Mouse (Mus musculus): ENCODE results near the gene Arl6ip5. TPM values are rescaled to one million over a fixed set of nuclear protein-coding genes. Genes with fewer than 3 reads are reported as not detected.
"Not testable (repeated sequence)": the region's sequence is repeated elsewhere in the genome, so short reads cannot be mapped to it uniquely, and the experiment has no call there.

The Arl6ip5 gene
- polyA plus RNA-seq, 1 experiment from 2014 or later, result 65.3 TPM

DNA sequence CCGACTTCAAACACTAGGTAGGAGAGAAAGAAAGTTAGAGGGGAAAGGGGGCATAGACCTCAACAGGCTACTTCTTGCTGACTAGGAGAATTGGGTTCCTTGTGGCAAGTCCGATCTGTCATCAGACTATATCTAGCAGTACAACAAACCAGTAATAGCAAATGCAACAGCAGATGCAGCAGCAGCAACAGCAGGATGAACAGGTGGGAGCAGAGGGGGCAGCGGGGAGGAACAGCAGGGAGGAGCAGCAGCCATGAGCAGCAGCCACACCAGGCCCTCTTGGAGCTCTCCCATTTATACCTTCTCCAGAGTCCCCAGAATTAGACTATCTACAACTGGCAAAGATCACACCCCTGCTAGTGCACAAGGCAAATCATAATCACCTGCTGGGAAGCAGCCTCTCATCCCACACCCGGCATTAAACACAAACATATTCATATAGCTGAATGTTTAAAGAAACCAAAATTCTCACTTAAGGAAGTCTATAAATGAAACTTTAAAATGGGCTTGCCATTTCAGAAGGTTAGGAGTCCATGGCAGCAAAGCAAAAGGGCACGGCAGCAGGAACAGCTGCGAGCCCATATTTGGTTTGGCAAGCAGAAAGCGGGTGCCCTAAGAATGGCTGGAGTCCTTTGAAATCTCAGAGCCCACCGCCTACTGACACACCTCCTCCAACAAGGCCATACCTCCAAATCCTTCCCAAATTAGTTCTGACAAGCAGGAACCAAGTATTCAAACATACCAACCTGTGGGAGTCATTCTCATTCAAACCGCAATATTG is 16.8 kb downstream of the Arl6ip5 start:
- WGBS, result 94% methylated on average over 9 of the region's 9 CpGs

DNA sequence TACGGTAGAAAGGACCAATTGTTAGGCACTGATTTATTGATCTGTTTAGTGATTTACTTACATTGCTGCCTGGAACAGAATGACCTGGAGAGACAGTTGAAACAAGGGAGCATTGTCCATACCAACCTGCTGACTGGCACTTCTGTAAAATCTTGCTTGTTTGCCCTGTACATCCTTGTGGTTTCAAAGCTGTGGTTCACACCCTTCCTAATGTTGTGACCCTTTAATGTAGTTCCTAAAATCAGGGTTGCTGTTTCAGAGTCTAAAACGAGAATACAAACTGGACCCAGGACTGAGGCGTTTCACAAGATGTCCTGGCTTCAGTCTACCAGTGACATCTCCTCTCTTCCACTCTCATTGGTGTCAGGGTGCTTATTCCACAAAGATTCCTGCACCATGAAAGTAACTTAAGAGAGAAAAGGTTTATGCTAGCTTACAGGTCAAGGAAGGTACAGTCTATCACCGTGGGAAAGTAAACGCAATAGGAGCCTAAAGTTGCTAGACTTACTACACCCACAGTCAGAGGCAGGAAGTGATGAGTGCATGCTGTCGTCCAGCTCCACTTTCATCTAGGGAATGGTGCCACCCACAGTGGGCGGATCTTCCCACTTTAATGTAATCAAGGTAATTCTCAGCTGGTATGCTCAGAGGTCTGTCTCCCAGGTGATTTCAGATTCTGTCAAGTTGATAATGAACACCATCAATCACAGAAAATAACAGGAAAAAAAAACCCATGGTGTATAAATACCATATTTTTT is 24.6 kb downstream of the Arl6ip5 start:
- Histone ChIP-seq H3K9ac (no peak overlapping the region), H3K36me3 (replicated peaks) (peaks cover 26% of the 10 kb centered on the region), H3K4me3 (replicated peaks) (no peak overlapping the region), H3K27me3 (no peaks in the 10 kb centered on the region), H3K4me2 (no peak overlapping the region), H3K9me3 (0 out of 2 replicates have a peak, but pooled peaks cover 4% of the 10 kb centered on the region), H3K4me1 (no peaks in the 10 kb centered on the region), H3K27ac (no peak overlapping the region)
- ATAC-seq (ENCODE audit: low FRiP score), result no peak
- 93% methylated on average over 7 of the region's 7 CpGs for WGBS

More for the DNA sequence above, 16.8 kb downstream of the Arl6ip5 start:
- H3K4me3 ChIP-seq (replicated peaks), result no peak overlapping the region
- peaks cover 9% of the 10 kb centered on the region for H3K4me1 ChIP-seq
- no peak for ATAC-seq (ENCODE audit: low FRiP score)
- no peak overlapping the region for H3K4me2 ChIP-seq
- H3K36me3 ChIP-seq (replicated peaks), result peaks cover 24% of the 10 kb centered on the region
- H3K27me3 ChIP-seq, result no peaks in the 10 kb centered on the region
- no peaks in the 10 kb centered on the region for H3K9me3 ChIP-seq
- no peak overlapping the region for H3K27ac ChIP-seq
- H3K9ac ChIP-seq, result no peak overlapping the region

DNA sequence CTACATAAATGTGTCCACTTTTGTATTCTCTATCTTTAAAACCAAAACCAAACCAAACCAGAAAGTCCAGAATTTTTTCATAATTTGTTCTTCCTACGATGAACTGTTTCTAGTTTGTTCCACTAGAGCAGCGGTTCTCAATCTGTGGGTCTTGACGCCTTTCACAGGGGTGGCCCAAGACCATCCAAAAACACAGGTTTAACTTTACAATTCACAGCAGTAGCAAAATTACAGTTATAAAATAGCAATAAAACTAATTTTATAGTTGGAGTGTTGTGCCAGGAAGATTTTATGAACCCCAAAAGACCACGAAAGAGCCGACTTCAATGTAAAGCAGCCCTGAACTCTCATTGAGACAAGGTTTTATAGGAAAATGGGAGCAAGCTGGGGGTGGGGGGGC is 25.6 kb downstream of the Arl6ip5 start:
- H3K36me3 ChIP-seq (replicated peaks), result peaks cover 17% of the 10 kb centered on the region
- no peak for ATAC-seq (ENCODE audit: low FRiP score)
- H3K9ac ChIP-seq, result no peak overlapping the region
- H3K4me2 ChIP-seq, result no peak overlapping the region
- no peaks in the 10 kb centered on the region for H3K27me3 ChIP-seq
- 96% methylated on average over 5 of the region's 5 CpGs for WGBS
- no peaks in the 10 kb centered on the region for H3K4me1 ChIP-seq
- no peak overlapping the region for H3K4me3 ChIP-seq (replicated peaks)
- no peak overlapping the region for H3K27ac ChIP-seq
- H3K9me3 ChIP-seq, result 0 out of 2 replicates have a peak, but pooled peaks cover 4% of the 10 kb centered on the region

DNA sequence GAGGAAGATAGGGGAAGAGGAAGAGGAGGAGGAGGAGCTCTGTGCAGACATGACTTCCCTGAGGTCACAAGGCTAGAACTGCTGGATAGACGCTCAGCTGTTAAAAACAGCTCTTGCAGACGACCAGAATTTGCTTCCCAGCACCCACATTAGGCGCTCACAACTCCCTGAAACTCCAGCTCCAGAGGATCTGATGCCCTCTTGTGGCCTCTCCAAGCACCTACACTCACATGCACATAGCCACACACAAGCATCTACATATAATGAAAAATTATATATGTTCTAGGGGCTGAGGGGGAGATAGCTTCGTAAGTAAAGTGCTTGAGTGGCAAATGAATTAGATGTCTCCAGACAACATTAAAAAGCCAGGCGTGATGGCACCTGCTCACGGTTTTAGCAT is 28.9 kb downstream of the Arl6ip5 start:
- H3K9me3 ChIP-seq, result 0 out of 2 replicates have a peak, but pooled peaks cover 4% of the 10 kb centered on the region
- no peaks in the 10 kb centered on the region for H3K27me3 ChIP-seq
- no peak overlapping the region for H3K4me3 ChIP-seq (replicated peaks)
- no peaks in the 10 kb centered on the region for H3K4me1 ChIP-seq
- H3K27ac ChIP-seq, result no peak overlapping the region
- ATAC-seq (ENCODE audit: low FRiP score), result no peak
- H3K9ac ChIP-seq, result no peak overlapping the region
- whole genome bisulfite sequencing, result 91% methylated on average over 6 of the region's 6 CpGs
- no peaks in the 10 kb centered on the region; the same call in 1 of the 2 replicates for H3K36me3 ChIP-seq (replicated peaks)
- no peak overlapping the region for H3K4me2 ChIP-seq

DNA sequence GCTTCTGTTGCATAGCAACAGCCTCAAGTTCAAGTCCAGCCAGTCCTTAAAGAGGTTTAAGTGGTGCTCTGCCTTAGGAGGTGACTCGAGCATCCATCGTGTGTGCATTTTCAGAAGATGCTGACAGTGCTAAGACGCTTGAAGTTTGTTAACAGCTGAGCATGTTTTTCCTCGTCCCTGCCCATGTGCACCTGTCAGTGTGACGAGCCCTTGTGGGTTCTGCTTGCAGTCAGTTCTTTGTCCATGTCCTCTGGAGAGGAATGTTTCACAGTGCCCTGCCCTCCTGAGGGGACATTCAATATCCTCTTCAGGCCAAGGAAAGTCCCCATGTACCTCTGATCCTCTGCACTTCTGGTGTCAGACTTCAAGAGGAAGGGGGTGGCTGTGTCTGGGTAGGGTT is 29.6 kb downstream of the Arl6ip5 start:
- Histone ChIP-seq H3K9me3 (0 out of 2 replicates have a peak, but pooled peaks cover 4% of the 10 kb centered on the region), H3K27me3 (no peaks in the 10 kb centered on the region), H3K36me3 (replicated peaks) (no peaks in the 10 kb centered on the region), H3K4me3 (replicated peaks) (no peak overlapping the region), H3K4me1 (no peaks in the 10 kb centered on the region), H3K4me2 (no peak overlapping the region), H3K27ac (no peak overlapping the region), H3K9ac (no peak overlapping the region)
- 84% methylated on average over 5 of the region's 5 CpGs for WGBS
- ATAC-seq (ENCODE audit: low FRiP score), result no peak

DNA sequence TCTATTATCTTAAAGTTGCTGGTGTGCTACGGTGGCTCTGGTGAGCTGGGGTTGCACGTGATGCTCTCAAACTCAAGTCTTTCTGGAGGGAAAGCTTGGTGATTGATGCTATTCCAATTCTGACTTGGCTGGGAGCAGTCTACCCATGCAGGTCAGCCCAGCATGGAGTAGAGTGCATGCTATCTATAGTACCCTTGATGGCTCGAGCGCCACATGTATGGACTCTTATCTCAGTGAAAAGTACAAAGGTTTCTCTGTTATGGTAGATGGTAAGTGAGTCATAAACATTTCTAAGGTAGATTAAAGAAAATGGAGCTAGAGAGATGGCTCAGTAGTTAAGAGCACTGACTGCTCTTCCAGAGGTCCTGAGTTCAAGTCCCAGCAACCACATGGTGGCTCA is 32.0 kb downstream of the Arl6ip5 start:
- H3K27ac ChIP-seq, result no peak overlapping the region
- H3K9ac ChIP-seq, result no peak overlapping the region
- no peak for ATAC-seq (ENCODE audit: low FRiP score)
- H3K4me2 ChIP-seq, result no peak overlapping the region
- WGBS, result 92% methylated on average over 4 of the region's 4 CpGs
- no peaks in the 10 kb centered on the region for H3K36me3 ChIP-seq (replicated peaks)
- H3K4me1 ChIP-seq, result no peaks in the 10 kb centered on the region
- 0 out of 2 replicates have a peak, but pooled peaks cover 4% of the 10 kb centered on the region for H3K9me3 ChIP-seq
- H3K27me3 ChIP-seq, result no peaks in the 10 kb centered on the region
- H3K4me3 ChIP-seq (replicated peaks), result no peak overlapping the region

DNA sequence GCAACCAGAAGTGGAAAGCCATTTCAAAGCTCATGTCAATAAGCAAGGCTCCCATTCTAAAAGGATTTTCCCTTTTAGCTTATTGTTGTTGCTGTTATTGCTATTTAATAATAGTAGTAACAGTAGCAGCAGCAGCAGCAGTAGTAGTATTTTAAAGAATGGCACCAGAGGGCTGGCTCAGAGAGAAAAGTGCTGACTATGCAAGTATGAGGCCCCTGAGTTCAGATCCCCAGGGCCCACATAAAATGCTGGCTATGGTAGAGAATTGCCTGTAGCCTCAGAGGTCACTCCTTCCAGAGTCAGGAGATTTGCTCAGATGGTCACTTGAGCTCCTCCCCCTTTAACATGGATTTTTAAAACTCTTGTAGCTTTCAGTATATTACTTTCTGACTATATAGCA is 34.7 kb downstream of the Arl6ip5 start:
- no peaks in the 10 kb centered on the region for H3K27me3 ChIP-seq

DNA sequence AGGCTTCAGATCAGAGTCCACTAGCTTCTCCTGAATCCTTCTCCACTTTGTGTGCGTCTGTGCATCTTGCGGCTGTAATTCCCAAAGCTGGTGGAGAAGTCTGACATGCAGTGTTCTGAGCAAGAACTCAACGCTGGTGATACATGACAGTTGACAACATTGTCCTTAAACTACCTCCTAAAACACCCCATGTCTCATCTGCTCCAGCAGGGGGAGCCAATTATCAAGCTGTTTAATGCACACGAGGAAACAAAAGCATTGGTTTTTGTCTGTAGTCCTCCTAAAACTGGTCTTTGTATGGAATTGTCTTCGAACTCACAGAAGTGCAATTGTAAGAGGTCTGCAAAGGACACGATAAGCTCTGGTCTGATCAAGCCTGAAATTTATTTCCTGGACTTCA is 40.5 kb downstream of the Arl6ip5 start:
- H3K27me3 ChIP-seq, result no peaks in the 10 kb centered on the region
- no peak overlapping the region for H3K27ac ChIP-seq
- no peaks in the 10 kb centered on the region for H3K4me1 ChIP-seq
- H3K4me3 ChIP-seq (replicated peaks), result no peak overlapping the region
- H3K9me3 ChIP-seq, result no peaks in the 10 kb centered on the region
- 48% methylated on average over 6 of the region's 6 CpGs for WGBS
- no peak overlapping the region for H3K4me2 ChIP-seq
- H3K36me3 ChIP-seq (replicated peaks), result no peaks in the 10 kb centered on the region
- no peak for ATAC-seq (ENCODE audit: low FRiP score)
- H3K9ac ChIP-seq, result no peak overlapping the region

More for the DNA sequence above, 34.7 kb downstream of the Arl6ip5 start:
- H3K4me2 ChIP-seq, result no peak overlapping the region
- ATAC-seq (ENCODE audit: low FRiP score), result no peak
- H3K9me3 ChIP-seq, result no peaks in the 10 kb centered on the region
- no peaks in the 10 kb centered on the region for H3K4me1 ChIP-seq
- no peaks in the 10 kb centered on the region for H3K36me3 ChIP-seq (replicated peaks)
- no peak overlapping the region for H3K4me3 ChIP-seq (replicated peaks)
- H3K9ac ChIP-seq, result no peak overlapping the region
- H3K27ac ChIP-seq, result no peak overlapping the region

DNA sequence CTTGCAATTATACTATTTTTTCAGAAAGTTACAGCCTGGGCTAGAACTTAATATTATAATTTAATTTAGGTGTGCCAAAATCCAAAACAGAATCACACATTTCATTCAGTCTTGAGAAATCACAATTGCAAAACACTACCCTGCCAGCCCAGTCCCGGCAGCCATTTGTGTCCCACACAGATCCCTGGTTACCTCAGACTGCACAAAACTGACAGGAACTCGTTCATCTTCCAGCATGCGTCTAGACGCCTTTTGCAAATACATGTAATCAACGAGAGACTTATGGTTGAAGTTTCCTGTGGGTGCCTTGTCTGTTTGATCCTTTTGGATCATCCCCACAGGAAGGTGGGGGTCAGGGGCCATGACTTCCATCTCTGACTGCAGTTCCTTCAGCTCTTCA is 41.6 kb downstream of the Arl6ip5 start:
- Histone ChIP-seq H3K4me1 (no peaks in the 10 kb centered on the region), H3K4me3 (replicated peaks) (no peak overlapping the region), H3K9ac (no peak overlapping the region), H3K36me3 (replicated peaks) (no peaks in the 10 kb centered on the region), H3K27me3 (no peaks in the 10 kb centered on the region), H3K9me3 (no peaks in the 10 kb centered on the region), H3K27ac (no peak overlapping the region), H3K4me2 (no peak overlapping the region)
- 81% methylated on average over 5 of the region's 5 CpGs for WGBS
- no peak for ATAC-seq (ENCODE audit: low FRiP score)

DNA sequence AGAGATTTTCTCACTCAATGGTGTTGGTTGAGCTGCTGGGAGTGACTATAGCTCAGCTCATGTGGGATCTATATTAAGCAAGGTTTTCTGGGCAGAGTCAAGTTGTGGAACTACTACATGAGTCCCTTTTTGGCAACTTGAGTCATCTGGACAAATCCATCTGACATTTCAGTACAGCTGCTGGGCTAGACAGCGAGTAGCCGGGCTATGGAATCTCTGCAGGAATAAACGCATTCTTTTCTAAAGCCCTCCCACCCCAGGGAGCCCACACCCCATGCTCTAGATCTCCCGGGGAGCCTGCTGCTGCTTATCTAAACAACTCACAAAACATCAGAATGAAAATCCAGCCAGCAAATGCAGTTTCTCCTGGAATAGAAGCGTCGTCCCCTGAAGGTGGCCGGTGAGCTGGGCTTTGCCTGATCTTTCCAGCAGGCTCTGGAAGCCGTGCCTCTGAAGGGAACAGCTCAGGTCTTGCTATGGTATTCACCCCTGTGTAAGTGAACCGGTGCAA is 42.3 kb downstream of the Arl6ip5 start, which contains the start of gene Lmod3:
TSS of gene Lmod3 (minus strand) at position 49 of the 511 bp plus-strand sequence.
- H3K27me3 ChIP-seq, result no peaks in the 10 kb centered on the region
- H3K4me3 ChIP-seq (replicated peaks), result no peak within 1 kb of the TSS
- H3K9me3 ChIP-seq, result no peaks in the 10 kb centered on the region
- no peak for ATAC-seq (ENCODE audit: low FRiP score)
- H3K9ac ChIP-seq, result no peak within 1 kb of the TSS
- no peaks in the 10 kb centered on the region for H3K36me3 ChIP-seq (replicated peaks)
- WGBS, result 32% methylated on average over 9 of the region's 9 CpGs
- H3K27ac ChIP-seq, result no peak within 1 kb of the TSS
- no peaks in the 10 kb centered on the region for H3K4me1 ChIP-seq
- H3K4me2 ChIP-seq, result no peak within 1 kb of the TSS

DNA sequence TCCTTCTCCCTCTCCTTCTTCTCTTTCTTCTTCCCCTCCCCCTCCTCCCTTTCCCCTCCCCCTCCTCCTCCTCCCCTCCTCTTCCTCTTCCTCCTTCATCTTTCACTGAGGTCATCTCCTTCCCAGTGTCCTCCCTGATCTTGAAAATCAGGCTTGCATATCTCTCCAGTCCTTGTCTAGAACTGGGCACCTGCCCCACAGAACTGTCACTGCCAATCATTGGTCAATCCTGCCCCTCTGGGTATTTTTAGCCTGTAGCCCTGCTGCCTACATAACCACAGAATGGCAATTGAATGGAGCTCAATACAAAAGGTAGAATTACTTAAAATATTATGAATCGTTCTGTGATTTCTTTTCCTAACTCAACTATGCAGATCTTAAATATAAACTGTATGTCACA is 48.0 kb downstream of the Arl6ip5 start:
- Histone ChIP-seq H3K9ac (no peak overlapping the region), H3K36me3 (replicated peaks) (no peaks in the 10 kb centered on the region), H3K27ac (no peak overlapping the region), H3K4me2 (no peak overlapping the region), H3K27me3 (no peaks in the 10 kb centered on the region), H3K4me3 (replicated peaks) (no peak overlapping the region), H3K4me1 (no peaks in the 10 kb centered on the region), H3K9me3 (no peaks in the 10 kb centered on the region)
- 87% methylated on average over 1 of the region's 1 CpGs for WGBS
- no peak for ATAC-seq (ENCODE audit: low FRiP score)

DNA sequence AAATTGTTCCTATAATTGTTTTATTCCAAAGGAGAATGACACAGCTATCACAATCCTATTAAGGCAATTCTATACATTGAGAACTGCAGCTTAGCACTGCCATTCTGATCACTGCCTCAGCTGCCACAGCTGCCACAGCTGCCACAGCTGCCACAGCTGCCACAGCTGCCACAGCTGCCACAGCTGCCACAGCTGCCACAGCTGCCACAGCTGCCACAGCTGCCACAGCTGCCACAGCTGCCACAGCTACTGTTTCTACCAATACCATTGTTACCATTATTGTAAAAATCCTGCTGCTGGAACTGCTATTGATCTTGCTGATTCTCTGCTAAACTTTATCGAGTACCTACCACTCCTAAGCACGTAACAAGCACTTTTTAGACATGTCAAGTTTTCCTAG is 49.4 kb downstream of the Arl6ip5 start:
- not testable (repeated sequence) for ATAC-seq (ENCODE audit: low FRiP score); H3K9me3 ChIP-seq

More for the DNA sequence above, 49.4 kb downstream of the Arl6ip5 start:
- H3K4me2 ChIP-seq; H3K4me1 ChIP-seq; H3K36me3 ChIP-seq (replicated peaks); H3K4me3 ChIP-seq (replicated peaks); H3K27me3 ChIP-seq; H3K9ac ChIP-seq; H3K27ac ChIP-seq: not testable (repeated sequence)
- WGBS, result 85% methylated on average over 2 of the region's 2 CpGs

Data from forebrain, embryonic 12.5 days (tissue).